Mouse (Mus musculus): ENCODE results near the gene Chchd4. TPM values are rescaled to one million over a fixed set of nuclear protein-coding genes. Genes with fewer than 3 reads are reported as not detected.

The Chchd4 gene
- polyA plus RNA-seq, 1 experiment = 6.7 TPM

- H3K27ac ChIP-seq (ENCODE audit: control insufficient read depth, insufficient read depth, low read depth, low read length, poor library complexity) = no peak overlapping the region
- H3K4me1 ChIP-seq (ENCODE audit: control insufficient read depth, insufficient read depth, low read length) = peaks cover 1% of the 10 kb centered on the region; the same call in 1 of the 2 replicates
- 2% methylated on average over 19 of the region's 19 CpGs for WGBS
- H3K4me3 ChIP-seq (replicated peaks; ENCODE audit: control insufficient read depth, low read depth, low read length) = peak overlapping the region; percentile 60
- TF ChIP-seq POLR2A (IDR thresholded peaks at IDR 0.05; ENCODE audit: borderline replicate concordance, control insufficient read depth, low read depth, low read length) = no peak
- no peak for TF ChIP-seq CTCF (IDR thresholded peaks at IDR 0.05; ENCODE audit: control insufficient read depth, insufficient read depth, low read length)
Observed at GRCm38 (mm10) chr6:91441145-91441662, 32.1 kb downstream of the Chchd4 start.

- H3K4me3 ChIP-seq (replicated peaks; ENCODE audit: control insufficient read depth, low read depth, low read length) = peak overlapping the region; percentile 60
- WGBS = 2% methylated on average over 30 of the region's 30 CpGs
- peaks cover 1% of the 10 kb centered on the region; the same call in 1 of the 2 replicates for H3K4me1 ChIP-seq (ENCODE audit: control insufficient read depth, insufficient read depth, low read length)
- peak; percentile 82; the same call in 1 of the 2 replicates for TF ChIP-seq POLR2A (IDR thresholded peaks at IDR 0.05; ENCODE audit: borderline replicate concordance, control insufficient read depth, low read depth, low read length)
- TF ChIP-seq CTCF (IDR thresholded peaks at IDR 0.05; ENCODE audit: control insufficient read depth, insufficient read depth, low read length) = no peak
- H3K27ac ChIP-seq (ENCODE audit: control insufficient read depth, insufficient read depth, low read depth, low read length, poor library complexity) = no peak overlapping the region
Observed at GRCm38 (mm10) chr6:91440474-91441144, 32.7 kb downstream of the Chchd4 start.

- H3K4me3 ChIP-seq (replicated peaks; ENCODE audit: control insufficient read depth, low read depth, low read length) = no peak overlapping the region
- H3K27ac ChIP-seq (ENCODE audit: control insufficient read depth, insufficient read depth, low read depth, low read length, poor library complexity) = no peak overlapping the region
- WGBS = 64% methylated on average over 4 of the region's 4 CpGs
- TF ChIP-seq POLR2A (IDR thresholded peaks at IDR 0.05; ENCODE audit: borderline replicate concordance, control insufficient read depth, low read depth, low read length) (no peak), CTCF (IDR thresholded peaks at IDR 0.05; ENCODE audit: control insufficient read depth, insufficient read depth, low read length) (no peak)
- H3K4me1 ChIP-seq (ENCODE audit: control insufficient read depth, insufficient read depth, low read length) = no peaks in the 10 kb centered on the region
Observed at GRCm38 (mm10) chr6:91424151-91424550, 49.2 kb downstream of the Chchd4 start.

GRCm38 (mm10) chr6:91421629-91422028 lies 51.7 kb downstream of the Chchd4 start:
- Histone ChIP-seq H3K4me3 (replicated peaks; ENCODE audit: control insufficient read depth, low read depth, low read length) (no peak overlapping the region), H3K4me1 (ENCODE audit: control insufficient read depth, insufficient read depth, low read length) (no peaks in the 10 kb centered on the region), H3K27ac (ENCODE audit: control insufficient read depth, insufficient read depth, low read depth, low read length, poor library complexity) (no peak overlapping the region)
- TF ChIP-seq POLR2A (IDR thresholded peaks at IDR 0.05; ENCODE audit: borderline replicate concordance, control insufficient read depth, low read depth, low read length) (no peak), CTCF (IDR thresholded peaks at IDR 0.05; ENCODE audit: control insufficient read depth, insufficient read depth, low read length) (no peak)
- WGBS = 66% methylated on average over 4 of the region's 4 CpGs

- no peaks in the 10 kb centered on the region for H3K4me1 ChIP-seq (ENCODE audit: control insufficient read depth, insufficient read depth, low read length)
- no peak for TF ChIP-seq POLR2A (IDR thresholded peaks at IDR 0.05; ENCODE audit: borderline replicate concordance, control insufficient read depth, low read depth, low read length)
- TF ChIP-seq CTCF (IDR thresholded peaks at IDR 0.05; ENCODE audit: control insufficient read depth, insufficient read depth, low read length) = no peak
- 74% methylated on average over 5 of the region's 5 CpGs for WGBS
- H3K4me3 ChIP-seq (replicated peaks; ENCODE audit: control insufficient read depth, low read depth, low read length) = no peak overlapping the region
- H3K27ac ChIP-seq (ENCODE audit: control insufficient read depth, insufficient read depth, low read depth, low read length, poor library complexity) = no peak overlapping the region
Observed at GRCm38 (mm10) chr6:91417291-91417845, 56.0 kb downstream of the Chchd4 start.

GRCm38 (mm10) chr6:91416146-91416545 lies 57.2 kb downstream of the Chchd4 start:
- Histone ChIP-seq H3K4me3 (replicated peaks; ENCODE audit: control insufficient read depth, low read depth, low read length) (no peak overlapping the region), H3K27ac (ENCODE audit: control insufficient read depth, insufficient read depth, low read depth, low read length, poor library complexity) (no peak overlapping the region), H3K4me1 (ENCODE audit: control insufficient read depth, insufficient read depth, low read length) (no peaks in the 10 kb centered on the region)
- WGBS = 70% methylated on average over 4 of the region's 4 CpGs
- TF ChIP-seq POLR2A (IDR thresholded peaks at IDR 0.05; ENCODE audit: borderline replicate concordance, control insufficient read depth, low read depth, low read length) (no peak), CTCF (IDR thresholded peaks at IDR 0.05; ENCODE audit: control insufficient read depth, insufficient read depth, low read length) (no peak)

- Histone ChIP-seq H3K4me1 (ENCODE audit: control insufficient read depth, insufficient read depth, low read length) (no peaks in the 10 kb centered on the region), H3K4me3 (replicated peaks; ENCODE audit: control insufficient read depth, low read depth, low read length) (no peak overlapping the region), H3K27ac (ENCODE audit: control insufficient read depth, insufficient read depth, low read depth, low read length, poor library complexity) (no peak overlapping the region)
- TF ChIP-seq POLR2A (IDR thresholded peaks at IDR 0.05; ENCODE audit: borderline replicate concordance, control insufficient read depth, low read depth, low read length) = no peak
- peak; percentile 56; the same call in 1 of the 2 replicates for TF ChIP-seq CTCF (IDR thresholded peaks at IDR 0.05; ENCODE audit: control insufficient read depth, insufficient read depth, low read length)
- 0% methylated on average over 4 of the region's 4 CpGs for WGBS
Observed at GRCm38 (mm10) chr6:91414890-91415289, 58.5 kb downstream of the Chchd4 start.

Other genes with a start within 250 kb of the Chchd4 start
- gene Wnt7a, start 62.2 kb downstream of the Chchd4 start, polyA plus RNA-seq (2011; ENCODE audit: insufficient read depth, insufficient read length, low replicate concordance, missing spikeins) = not detected in 2 replicates
- gene Tmem43, start 157 bp upstream of the Chchd4 start, polyA plus RNA-seq (2011; ENCODE audit: insufficient read depth, insufficient read length, low replicate concordance, missing spikeins) = 12.6 and 27.9 TPM in 2 replicates
- 8.7 and 17.1 TPM in 2 replicates for gene Xpc, start 42.3 kb upstream of the Chchd4 start, polyA plus RNA-seq (2011; ENCODE audit: insufficient read depth, insufficient read length, low replicate concordance, missing spikeins)
- gene Lsm3, start 42.4 kb upstream of the Chchd4 start, polyA plus RNA-seq (2011; ENCODE audit: insufficient read depth, insufficient read length, low replicate concordance, missing spikeins) = 112 and 140 TPM in 2 replicates
- 18.5 and 36.3 TPM in 2 replicates for gene Slc6a6, start 210.5 kb upstream of the Chchd4 start, polyA plus RNA-seq (2011; ENCODE audit: insufficient read depth, insufficient read length, low replicate concordance, missing spikeins)

Measured in bone marrow, adult 2 months (tissue).